Mouse (Mus musculus): ENCODE data around the gene Slc34a2.

GRCm38 (mm10) chr5:53037781-53038180 is at the start of gene Slc34a2:
- no peak for TF ChIP-seq CTCF (conservative IDR thresholded peaks at IDR 0.05; ENCODE audit: low read length)
- TF ChIP-seq NANOG (IDR thresholded peaks at IDR 0.05; ENCODE audit: borderline replicate concordance, low read length) = no peak
- no peak for TF ChIP-seq POU5F1 (IDR thresholded peaks at IDR 0.05; ENCODE audit: borderline replicate concordance, low read length)

Data from E14TG2a.4 (cell line).